Mouse (Mus musculus) cerebellum, adult 2 months (tissue): ENCODE measurements around the gene Stab2.

Experiments used
- CTCF ChIP-seq: fragments of 200-500 bp; IDR thresholded peaks from 2 replicates; pipeline ENCODE4 v1.5.1; 2011; ENCODE audit warnings: low read depth, mild to moderate bottlenecking, control low read depth, low read length, moderate library complexity, borderline replicate concordance; ENCODE audit not compliant: insufficient read depth
- POLR2A ChIP-seq: fragments of 200-500 bp; IDR thresholded peaks from 2 replicates; pipeline ENCODE4 v1.6.1; 2011; ENCODE audit warnings: low read length, control low read depth, borderline replicate concordance; ENCODE audit not compliant: insufficient read depth

DNA sequence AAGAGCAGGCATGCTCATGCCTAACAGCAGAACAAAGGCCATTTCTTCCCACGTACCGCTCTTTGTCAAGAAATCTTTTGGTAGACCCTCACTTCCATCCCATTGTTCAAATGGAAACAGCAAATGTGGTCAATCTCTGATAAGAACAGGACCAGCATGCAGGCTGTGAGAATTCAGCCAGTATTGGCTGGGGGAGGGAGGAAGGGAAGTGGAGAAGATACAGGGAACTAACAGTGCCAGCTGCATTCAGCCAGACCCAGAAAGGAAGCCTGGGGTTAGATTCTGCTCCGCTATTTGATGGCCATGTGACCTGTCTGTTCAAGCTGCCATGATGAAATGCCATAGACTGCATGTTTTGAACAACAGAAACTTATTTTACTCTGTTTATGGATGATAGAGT, 32.0 kb upstream of the Stab2 start:
- TF ChIP-seq POLR2A (no peak), CTCF (no peak)
